Mouse (Mus musculus): ENCODE data around the gene Six6.

- TF ChIP-seq POLR2A (IDR thresholded peaks at IDR 0.05; ENCODE audit: control insufficient read depth in 1 of 2, insufficient read depth in 1 of 2, low read depth in 1 of 2, low read length in 2 of 2, poor library complexity in 1 of 2) (no peak), RAD21 (IDR thresholded peaks at IDR 0.05; ENCODE audit: low read depth, low read length) (no peak), GATA1 (IDR thresholded peaks at IDR 0.05; ENCODE audit: low read depth, low read length) (no peak), MEF2A (IDR thresholded peaks at IDR 0.05; ENCODE audit: extremely low read depth, insufficient replicate concordance, low read depth, low read length, poor library complexity, severe bottlenecking) (no peak), SMC3 (IDR thresholded peaks at IDR 0.05; ENCODE audit: low read depth, low read length) (no peak), CTCF (IDR thresholded peaks at IDR 0.05 in 2 of 3, conservative IDR thresholded peaks at IDR 0.05 in 1 of 3; ENCODE audit: control insufficient read depth in 1 of 3, insufficient read depth in 1 of 3, low read depth in 2 of 3, low read length in 3 of 3, poor library complexity in 1 of 3, severe bottlenecking in 1 of 3) (no peak), NELFE (IDR thresholded peaks at IDR 0.05; ENCODE audit: low read depth, low read length) (no peak), ZNF384 (IDR thresholded peaks at IDR 0.05; ENCODE audit: low read depth, low read length) (no peak), GABPA (IDR thresholded peaks at IDR 0.05; ENCODE audit: low read depth, low read length) (no peak)
Observed at GRCm38 (mm10) chr12:72954906-72955305, 15.2 kb downstream of the Six6 start.

All from MEL (cell line).